Mouse (Mus musculus) kidney, adult 2 months (tissue): ENCODE results near the gene Mob3b.

Source experiments
- CTCF ChIP-seq: fragments of 200-500 bp; conservative IDR thresholded peaks from 2 replicates; pipeline ENCODE4 v1.5.1; 2011; ENCODE audit warnings: low read depth, mild to moderate bottlenecking, control low read depth, low read length, moderate library complexity, mixed read lengths; ENCODE audit not compliant: insufficient read depth, insufficient read length
- POLR2A ChIP-seq: fragments of 200-500 bp; IDR thresholded peaks from one replicate; pipeline ENCODE4 v1.6.1; 2011; ENCODE audit warnings: low read depth, low read length, control low read depth

- no peak for TF ChIP-seq CTCF
- TF ChIP-seq POLR2A = no peak
Observed at GRCm38 (mm10) chr4:35157815-35158214, 531 bp upstream of the Mob3b start.
